Mouse (Mus musculus) Muller cell, postnatal 12 days (primary cell): ENCODE data around the gene Mthfsd.
"Not testable (repeated sequence)": the region's sequence is repeated elsewhere in the genome, so short reads cannot be mapped to it uniquely, and the experiment has no call there.

Experiments
- DNase-seq: peaks from one replicate; pipeline ENCODE4 v3.0.0-alpha.2; 2015; ENCODE audit errors: inconsistent ontology term

Mthfsd gene

GRCm38 (mm10) chr8:121107668-121108656 is at the start of gene Mthfsd:
Gene Mthfsd (minus strand): TSS chr8:121108392.
- DNase-seq = peak; percentile 98

GRCm38 (mm10) chr8:121156990-121157491 is 48.8 kb upstream of the Mthfsd start:
- no peak for DNase-seq

GRCm38 (mm10) chr8:121152394-121152793 is 44.2 kb upstream of the Mthfsd start:
- no peak for DNase-seq

GRCm38 (mm10) chr8:121148573-121149083 is 40.4 kb upstream of the Mthfsd start:
- DNase-seq = no peak

DNA sequence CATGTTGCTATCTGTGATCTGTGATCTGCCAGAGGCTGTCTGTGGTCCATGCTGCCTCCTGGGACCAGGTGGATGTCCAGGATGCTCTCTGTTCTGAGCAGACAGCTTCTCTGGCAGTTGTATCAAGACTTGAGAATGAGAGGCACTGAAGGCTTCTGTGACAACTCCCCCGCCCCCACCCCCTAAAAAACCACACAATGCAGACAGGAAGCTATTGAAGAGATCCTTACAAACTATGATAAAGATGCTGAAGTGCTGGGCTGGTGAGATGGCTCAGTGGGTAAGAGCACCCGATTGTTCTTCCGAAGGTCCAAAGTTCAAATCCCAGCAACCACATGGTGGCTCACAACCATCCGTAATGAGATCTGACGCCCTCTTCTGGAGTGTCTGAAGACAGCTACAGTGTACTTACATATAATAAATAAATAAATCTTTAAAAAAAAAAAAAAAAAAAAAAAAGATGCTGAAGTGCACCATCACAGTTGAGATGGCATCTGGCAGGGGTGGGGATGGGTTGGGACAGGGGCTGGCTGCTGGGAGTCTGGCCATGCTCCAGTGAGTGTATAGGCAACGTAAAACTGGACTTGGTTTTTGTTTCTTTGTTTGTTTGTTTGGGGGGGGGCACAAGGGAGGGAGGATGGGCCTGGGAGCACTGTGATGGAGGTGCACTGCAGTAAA is 37.4 kb upstream of the Mthfsd start:
- not testable (repeated sequence) for DNase-seq

- DNase-seq = no peak
Measured at GRCm38 (mm10) chr8:121136856-121137255, 28.7 kb upstream of the Mthfsd start.

- DNase-seq = no peak
Measured at GRCm38 (mm10) chr8:121134512-121134911, 26.3 kb upstream of the Mthfsd start.

DNA sequence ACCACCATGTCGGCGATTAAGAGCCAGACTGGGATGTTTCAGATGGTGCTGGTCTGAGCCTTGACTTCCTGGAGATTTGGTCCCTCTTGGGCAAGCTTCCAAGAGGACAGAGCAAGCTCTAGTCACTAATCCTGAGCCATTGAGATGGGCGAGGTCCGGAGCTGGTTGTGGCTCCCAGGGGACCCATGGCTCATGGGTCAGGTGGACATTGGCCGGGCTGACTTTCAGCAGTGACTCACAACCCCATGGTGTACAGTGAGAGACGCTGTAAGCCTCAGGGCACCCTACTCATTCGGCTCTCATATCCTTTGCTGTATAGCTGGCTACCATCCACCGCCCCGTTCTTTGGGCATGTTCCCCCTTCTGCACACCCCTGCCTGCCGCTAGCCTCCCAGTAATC is 25.9 kb upstream of the Mthfsd start:
- DNase-seq = no peak

DNA sequence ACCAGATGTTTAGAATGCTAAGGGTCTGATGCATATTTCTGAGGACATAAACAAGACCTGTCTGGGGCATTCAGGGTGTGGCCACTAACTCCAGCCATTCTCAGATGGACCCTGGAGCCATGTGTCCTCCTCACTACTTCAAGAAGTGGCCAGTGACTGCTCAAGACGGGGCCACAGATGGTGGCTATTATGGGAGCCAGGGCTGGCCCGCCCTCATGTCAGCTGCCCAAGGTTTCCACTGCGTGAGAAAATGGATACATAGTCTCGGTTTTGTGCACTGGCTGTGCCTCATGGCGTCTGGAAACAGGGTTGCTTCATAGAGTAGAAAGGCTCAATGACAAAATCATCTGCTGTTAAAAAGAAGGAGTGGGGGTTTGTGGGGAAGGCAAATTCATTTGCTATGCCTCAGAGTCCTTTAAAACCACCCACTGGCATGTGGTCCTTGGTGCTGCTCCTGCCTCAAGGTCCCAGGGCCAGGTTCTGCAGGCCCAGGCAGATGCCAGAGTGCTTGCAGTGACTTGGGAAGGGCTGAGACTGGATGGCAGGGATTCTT is 24.8 kb upstream of the Mthfsd start:
- DNase-seq = no peak

DNA sequence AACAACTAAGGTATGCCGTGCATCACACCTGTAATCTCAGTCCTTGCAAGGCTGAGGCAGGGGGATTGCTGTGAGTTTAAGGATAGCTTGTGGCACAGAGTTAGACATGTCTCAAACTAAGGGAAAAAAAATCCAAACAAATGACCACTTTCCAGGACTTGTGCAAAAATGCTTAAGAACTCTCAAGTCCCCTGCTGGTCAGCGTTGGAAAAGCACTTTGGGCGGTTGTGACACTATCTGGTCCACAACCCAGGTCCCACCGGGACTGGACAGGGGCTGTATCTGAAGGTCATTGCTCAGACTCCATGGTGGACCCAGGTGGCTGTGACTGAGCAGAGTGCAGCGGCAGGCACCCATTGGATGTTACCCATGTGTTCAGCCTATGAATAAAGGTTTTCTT is 22.3 kb upstream of the Mthfsd start:
- no peak for DNase-seq

DNA sequence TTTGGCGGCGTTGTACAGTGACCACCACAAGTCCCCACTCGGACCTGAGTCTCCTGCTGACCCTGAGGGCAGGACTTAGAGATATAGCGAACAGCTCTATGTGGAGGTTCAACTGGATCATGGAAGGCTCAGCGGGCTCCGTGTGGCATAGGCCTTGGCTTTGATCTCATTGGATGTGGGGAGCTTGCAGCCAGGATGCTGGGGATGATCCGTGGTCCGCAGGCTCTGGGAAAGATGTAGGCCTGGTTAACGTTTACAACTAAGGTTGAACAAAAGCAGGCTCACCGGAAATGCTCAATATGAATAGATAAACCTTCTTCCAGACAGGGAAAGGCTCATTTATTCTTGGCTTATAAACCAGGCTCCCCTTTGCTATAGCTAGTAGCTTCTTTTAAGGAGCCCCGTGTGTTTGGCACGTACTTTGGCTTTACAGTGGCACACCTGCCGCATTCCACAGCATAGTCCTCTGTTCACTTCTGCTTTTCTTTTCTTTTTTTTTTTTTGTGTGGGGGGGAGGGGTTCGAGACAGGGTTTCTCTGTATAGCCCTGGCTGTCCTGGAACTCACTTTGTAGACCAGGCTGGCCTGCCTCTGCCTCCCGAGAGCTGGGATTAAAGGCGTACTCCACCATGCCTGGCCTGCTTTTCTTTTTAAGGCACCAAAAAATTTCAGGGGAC is 21.2 kb upstream of the Mthfsd start:
- no peak for DNase-seq

GRCm38 (mm10) chr8:121128531-121129264 is 20.5 kb upstream of the Mthfsd start:
- DNase-seq = no peak

DNA sequence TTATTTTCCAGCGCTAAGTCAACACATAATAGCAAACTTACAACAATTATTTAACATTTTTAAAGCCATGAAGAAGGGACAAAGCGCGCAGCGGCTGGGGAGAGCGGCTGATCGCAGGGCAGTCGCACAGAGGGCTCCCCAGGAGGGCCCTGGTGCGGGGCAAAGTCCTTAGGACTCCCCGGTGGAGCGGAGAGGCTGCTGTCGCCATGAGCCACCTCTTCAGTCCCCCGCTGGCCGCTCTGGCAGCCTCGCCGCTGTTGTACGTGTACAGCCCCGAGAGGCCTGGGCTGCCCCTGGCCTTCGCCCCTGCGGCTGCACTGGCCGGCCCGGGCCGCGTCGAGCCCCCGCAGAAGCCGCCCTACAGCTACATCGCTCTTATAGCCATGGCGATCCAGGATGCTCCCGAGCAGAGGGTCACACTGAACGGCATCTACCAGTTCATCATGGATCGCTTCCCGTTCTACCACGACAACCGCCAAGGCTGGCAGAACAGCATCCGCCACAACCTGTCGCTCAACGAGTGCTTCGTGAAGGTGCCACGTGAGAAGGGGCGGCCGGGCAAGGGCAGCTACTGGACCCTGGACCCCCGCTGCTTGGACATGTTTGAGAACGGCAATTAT is 19.7 kb upstream of the Mthfsd start, which contains the start of gene Foxl1:
Foxl1 (plus strand) TSS at position 185 of the 620 bp plus-strand sequence.
- DNase-seq = no peak

GRCm38 (mm10) chr8:121127291-121127701 is 19.1 kb upstream of the Mthfsd start:
- no peak for DNase-seq

DNA sequence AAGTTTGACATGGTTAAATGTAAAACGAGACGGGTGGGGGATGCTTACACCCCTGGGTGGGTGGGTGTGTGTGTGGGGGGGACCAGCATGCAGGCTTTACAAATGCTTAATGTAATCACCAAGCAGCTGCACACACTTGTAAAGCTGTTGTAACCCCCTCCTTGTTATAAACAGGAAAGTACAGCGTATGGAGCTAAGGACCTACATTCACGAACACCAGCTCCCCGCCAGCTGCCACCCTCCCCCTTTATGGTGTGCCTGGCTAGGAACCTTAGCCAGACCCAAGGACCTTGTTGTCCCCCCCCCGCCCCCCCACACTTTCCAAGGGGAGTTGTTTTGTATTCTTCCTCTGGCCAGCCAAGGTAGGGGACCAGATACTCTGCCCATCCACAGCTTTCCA is 18.5 kb upstream of the Mthfsd start:
- DNase-seq = no peak

DNA sequence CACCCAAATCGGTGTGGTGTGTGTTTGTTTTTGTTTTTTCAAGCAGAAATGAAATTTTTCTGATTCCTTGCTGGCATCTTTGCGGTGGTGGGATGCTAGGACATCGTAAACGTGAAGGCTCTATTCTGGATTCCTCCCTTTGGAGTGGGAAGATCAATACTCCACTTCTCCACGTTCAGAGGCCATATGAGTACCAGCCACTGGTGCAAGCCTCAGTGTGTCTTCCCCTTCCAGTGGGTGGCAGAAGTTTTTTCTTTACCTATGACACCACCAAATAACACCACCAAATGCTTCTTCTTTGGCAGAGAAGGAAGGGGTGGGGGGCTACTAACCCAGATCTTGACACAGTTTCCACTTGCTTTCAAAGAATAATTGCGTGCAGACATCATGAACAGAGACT is 18.0 kb upstream of the Mthfsd start:
- DNase-seq = no peak

DNA sequence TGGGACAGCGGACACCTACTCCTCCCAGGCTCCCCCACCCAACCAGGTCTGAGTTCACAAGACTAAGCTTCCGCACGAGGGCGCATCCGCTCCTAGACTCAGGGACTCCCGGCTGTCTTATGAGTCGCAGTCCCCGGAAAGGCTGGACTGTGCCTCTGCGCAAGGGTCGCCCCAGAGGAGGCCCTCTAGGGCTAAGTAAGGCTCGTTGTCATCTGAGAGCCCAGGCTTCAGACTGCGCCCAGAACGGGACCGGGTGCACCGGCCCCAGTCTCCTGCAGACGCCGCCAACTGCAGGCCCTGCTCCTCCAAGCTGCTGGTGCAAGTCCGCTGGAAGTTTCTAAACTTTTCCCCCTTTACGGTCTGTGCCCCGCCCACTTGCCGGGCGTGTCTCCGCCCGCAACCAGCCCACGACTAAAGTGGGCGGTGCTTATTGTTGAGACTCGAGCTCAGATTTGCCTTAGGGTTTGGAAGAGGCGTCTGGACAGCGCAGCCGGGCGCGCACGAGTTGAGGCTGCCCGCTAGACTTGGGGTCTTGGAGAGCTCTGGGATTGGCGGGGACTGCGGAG is 17.2 kb upstream of the Mthfsd start:
- DNase-seq = peak; percentile 88

GRCm38 (mm10) chr8:121124547-121125239 is 16.5 kb upstream of the Mthfsd start:
- DNase-seq = peak; percentile 51

DNA sequence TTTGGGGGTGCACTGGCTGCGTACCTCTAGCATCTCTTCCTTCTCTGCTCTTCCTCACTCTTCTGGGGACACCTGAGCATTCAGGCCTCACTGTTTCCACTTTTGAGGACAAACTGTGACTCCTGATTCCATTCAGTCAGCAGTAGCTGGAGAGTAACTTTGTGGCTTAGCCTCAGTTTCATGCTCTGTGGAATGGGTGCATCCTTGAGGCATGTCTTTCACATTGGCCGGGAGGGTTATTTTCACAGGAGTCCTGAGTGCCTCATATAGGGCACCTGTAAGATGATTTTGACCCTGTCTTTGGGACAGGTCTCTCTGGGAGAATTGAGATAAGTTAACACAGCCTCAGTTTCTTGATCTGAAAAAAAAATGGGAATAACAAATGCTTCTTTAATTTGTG is 14.9 kb upstream of the Mthfsd start:
- DNase-seq = no peak
